Mouse (Mus musculus) mature B cell (primary cell): ENCODE results near the gene Ska2.

Experiments
- in situ Hi-C: fragments of 300-500 bp; cut with MboI; formaldehyde crosslinking; loops from 2 replicates; pipeline ENCODE4 v1.14.3; 2019

Ska2 gene

DNA sequence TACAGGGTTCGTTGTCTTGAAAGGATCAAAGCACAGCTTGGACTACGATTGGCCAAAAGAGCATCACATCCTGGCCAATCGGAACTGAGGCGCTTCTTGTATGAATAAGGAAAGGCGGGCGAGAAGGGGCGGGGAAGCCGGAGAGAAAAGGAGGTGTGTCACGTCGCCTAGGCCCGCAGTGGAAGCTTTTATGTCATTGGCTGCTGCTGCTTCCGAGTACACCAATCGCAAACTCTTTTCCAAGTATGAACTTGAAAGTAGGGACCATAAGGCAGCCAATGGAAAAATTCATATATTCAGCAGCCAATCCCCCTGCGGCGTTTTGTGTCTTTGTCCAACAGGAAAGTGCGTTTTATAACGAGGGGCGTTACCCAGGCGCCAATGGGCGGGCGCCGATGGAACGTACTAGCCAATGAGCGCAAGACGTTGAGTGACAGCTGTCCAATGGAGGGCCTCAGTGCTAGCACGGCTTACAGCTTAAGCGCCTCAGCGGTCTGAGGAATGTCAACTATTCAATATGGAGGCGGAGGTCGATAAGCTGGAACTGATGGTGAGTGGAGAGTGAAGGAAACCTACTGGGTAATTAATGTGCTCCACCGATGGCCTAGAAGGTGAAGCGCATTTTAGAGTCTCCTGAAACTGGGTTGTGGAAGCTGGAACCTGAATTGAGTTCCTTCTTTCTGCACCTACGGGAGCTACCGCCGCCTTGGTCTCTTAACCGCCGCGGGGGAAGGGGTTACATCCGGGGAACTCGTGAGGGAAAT, at the start of gene Ska2:
Gene Ska2, plus strand, starts transcription at position 480 of the 764 bp plus-strand sequence.
- in situ Hi-C loops = no loop called here

DNA sequence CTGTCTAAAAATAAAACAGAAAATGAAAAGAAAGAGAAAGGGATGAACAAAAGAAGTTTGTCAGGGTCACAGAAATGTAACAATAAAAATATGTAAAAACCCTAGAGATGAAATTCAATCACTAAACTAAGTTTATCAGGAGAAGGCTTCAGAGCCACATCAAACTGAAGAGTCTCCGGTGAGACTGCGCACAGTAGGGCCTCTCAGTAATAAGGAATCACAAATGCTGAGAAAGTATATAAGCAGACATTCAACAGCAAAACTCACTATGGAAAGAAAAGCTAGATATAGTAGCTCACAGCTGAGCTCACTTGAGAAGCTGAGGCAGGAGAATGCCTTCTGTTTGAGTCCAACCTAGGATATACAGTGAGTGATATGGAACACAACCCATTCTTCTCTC, 48.6 kb upstream of the Ska2 start:
- in situ Hi-C loops = no loop called here

DNA sequence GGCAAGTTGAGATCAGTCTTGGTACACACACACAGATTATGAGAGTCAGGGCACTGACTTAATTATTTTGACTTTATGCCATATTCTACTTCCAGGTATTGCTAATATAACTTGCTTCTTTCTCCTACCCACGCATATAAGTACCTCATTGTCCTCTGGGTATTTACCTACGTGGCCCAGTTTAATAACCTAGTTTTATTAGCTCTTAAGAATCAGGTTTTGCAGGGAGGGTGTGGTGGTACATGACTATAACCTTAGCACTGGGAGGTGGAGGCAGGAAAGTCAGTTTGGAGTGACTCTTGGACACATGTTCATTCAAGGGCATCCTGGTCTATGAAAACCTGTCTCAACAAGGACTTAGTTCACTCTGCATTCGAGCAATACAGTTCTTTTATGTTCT, 46.9 kb upstream of the Ska2 start:
- in situ Hi-C loops = no loop called here

DNA sequence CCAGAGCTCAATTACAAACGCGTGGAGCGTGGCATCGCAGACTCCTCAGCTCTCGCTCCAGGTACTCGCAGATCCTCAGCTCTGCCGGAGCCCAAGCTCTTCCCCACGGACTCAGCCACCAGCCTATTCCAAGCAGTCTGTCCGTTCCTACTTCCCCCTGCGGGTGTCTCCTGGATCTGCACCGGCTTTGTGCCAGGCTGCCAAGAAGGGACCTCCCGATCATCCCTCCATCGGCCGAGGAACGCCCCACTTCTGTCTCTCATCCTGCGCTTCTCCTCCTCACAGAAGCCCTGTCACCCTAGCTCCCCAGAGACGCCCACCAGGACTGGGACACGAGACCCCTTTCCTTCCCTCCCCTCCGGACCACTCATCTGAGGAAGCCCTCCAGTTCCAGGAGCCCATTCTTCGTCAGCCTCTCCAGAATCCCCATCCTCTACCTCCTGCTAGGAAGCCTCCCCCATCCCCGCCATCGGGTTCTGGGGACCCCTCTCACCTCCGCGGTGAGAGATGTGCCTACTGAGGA, 35.6 kb upstream of the Ska2 start:
- in situ Hi-C loops = no loop called here

DNA sequence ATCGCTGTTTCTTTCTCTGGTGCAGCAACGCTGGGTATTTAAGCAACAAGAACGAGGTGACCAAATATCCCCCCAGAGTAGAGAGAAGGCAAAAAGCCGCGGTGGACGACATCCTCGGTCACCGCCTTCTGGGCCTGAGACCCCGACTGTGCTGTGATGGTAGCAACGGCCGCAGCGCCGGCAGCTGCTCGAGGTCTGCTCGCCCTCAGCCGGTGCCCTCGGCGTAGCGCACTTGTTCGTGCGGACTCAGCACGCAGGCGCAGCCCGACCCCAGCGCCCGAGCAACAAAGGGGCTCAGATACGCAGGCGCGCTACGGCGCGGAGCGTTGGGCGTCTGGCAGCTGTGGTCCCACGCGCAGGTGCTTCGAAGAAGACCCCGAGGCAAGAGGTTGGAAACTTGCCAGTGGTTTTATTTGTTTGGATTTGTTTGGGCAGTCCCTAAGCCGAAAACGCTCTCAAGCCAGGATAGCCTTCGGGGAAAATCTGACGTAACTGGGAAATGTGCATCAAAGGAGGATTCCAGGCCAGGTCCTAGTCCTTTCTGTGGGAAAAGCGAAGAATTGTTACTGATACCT, 35.1 kb upstream of the Ska2 start, which contains the start of gene Gdpd1:
Gene Gdpd1, minus strand, starts transcription at position 197 of the 575 bp plus-strand sequence.
- in situ Hi-C loops = no loop called here

DNA sequence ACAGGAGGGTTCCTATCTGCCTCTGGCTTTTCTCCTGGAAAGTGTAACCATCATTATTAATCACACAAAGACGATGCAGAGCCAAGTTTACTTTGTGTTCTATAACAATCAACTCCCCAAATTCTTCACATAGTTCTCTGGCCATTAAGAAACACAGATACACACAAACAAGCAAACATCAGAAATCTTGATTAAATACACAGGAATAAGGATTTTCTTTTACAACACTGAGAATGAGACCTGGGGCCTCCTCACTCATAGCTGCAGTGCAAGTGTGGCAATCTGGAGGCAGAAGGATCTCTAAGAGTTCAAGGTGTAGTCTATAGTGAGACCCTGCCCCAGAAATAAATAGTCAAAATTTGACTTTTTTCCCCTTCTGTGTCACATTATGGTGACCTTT, 25.3 kb upstream of the Ska2 start:
- in situ Hi-C loops = no loop called here

DNA sequence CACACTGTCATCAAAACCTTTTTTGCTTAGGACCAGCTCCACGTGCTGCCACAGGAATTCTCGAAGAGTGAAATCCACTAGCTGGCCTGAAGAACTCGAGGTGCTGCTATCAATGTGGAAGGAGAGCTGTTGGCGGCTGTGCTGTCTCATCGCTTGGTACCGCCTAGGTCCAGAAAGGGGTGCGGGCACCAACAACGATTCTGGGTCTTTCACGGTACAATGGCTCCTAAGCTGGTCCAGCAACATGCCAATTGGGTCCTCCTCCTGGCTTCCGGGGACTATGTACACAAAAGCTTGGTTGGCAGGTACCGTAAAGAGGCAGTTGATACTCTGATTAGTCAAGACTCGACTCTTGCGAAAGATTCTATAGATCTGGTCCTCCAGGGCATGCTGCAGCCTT, 23.6 kb upstream of the Ska2 start:
- in situ Hi-C loops = no loop called here

DNA sequence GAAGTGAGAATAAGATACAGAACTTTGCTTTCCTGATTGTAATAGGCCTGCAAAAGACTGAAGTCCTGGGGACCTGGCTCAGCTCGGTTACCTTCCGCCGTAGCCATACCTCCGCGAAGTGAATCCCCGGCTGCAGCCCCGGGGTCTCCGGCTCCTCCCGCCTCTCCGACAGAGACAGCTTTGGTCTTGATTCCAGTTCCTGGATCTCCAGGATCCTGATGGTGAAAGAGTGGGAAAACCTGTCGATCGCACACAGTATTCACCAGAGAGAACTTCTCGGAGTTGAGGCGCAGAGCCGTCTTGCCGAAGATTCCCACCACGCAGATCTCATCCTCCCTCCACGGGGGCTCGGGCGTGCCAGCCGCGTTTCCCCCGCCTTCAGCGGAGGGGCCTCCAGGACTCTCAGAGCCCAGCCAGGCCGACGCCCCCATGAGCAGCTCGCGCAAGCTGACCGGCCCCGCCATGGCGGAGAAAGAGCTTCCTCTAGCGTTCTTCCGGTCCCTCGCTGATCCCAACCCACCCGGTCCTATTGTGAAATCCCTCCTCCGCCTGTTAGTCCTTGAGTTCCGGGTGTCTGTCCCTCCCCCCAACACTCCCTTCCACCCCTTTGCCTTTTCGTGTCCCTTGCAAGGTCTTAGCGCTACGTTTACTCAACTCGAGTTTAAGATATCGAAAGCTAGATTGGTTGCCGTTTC, 22.6 kb upstream of the Ska2 start, which contains the start of gene Smg8:
Gene Smg8, minus strand, starts transcription at position 485 of the 695 bp plus-strand sequence.
- in situ Hi-C loops = no loop called here

DNA sequence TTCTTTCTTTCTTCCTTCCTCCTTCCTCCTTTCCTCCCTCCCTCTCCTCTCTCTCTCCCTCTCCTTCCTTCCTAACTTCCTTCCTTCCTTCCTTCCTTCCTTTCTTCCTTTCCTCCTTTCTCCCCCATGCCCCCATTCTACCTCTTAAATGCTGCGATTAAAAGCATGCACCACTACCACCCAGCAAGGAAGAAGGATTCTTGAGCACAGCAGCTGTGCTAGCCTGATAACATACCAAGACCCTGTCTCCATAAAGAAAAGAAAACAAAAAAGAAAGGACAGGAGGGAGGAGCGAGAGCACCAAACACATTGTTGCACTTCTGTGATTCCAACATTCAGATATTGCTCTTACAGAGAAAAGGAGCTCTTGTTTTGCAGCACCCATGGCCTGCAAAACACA, 21.9 kb upstream of the Ska2 start:
- in situ Hi-C loops = no loop called here

DNA sequence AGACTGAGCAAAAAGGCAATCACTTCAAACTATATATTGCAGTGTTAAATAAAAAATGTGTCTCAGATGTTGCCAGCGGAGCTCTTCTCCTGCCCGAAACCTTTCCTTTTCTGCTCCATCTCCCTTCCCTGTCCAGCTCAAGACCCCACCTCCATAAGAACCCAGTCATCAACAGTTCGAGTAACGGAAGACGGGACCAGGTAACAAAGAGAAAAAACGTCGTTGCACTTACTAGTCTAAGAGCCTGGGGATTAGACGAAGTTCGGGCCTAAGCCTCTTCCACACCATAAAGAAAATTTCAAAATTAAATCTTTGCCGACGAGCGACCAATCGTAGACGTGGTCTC, 652 bp upstream of the Ska2 start, which contains the start of gene Prr11:
Gene Prr11, minus strand, starts transcription at position 300 of the 346 bp plus-strand sequence.
- in situ Hi-C loops = no loop called here

DNA sequence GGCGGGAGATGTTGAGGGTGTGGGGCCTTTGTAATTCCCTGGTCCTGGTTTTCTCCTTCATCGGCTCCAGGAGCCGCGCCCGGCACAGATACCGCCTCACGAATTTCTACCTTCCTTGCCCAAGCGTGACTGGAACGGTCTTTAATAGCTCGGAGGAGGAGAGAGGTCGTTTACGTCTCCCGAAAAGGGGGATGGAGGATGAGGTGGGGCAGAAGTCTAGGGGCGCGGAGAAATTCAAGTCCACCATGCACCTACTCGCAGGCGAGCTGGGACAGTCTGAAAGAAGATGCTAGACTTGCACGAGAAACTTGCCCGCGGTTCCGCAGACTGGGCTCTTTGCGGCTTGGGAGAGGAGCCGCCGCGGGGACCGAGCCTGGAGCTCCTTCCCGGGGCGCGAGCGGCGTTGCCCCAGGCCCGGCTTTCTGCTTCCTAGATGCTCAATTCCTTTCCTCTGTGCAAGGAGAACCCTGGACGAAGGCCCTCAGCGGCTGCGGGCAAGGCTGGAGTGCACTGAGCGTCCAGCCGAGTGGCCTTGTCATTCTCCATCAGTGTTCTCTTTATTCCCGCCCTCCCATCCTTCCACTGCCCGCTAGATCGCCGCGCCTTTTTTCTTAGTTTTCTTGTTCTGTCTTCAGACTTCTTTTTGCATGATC, 611 bp downstream of the Ska2 start:
- in situ Hi-C loops = no loop called here

DNA sequence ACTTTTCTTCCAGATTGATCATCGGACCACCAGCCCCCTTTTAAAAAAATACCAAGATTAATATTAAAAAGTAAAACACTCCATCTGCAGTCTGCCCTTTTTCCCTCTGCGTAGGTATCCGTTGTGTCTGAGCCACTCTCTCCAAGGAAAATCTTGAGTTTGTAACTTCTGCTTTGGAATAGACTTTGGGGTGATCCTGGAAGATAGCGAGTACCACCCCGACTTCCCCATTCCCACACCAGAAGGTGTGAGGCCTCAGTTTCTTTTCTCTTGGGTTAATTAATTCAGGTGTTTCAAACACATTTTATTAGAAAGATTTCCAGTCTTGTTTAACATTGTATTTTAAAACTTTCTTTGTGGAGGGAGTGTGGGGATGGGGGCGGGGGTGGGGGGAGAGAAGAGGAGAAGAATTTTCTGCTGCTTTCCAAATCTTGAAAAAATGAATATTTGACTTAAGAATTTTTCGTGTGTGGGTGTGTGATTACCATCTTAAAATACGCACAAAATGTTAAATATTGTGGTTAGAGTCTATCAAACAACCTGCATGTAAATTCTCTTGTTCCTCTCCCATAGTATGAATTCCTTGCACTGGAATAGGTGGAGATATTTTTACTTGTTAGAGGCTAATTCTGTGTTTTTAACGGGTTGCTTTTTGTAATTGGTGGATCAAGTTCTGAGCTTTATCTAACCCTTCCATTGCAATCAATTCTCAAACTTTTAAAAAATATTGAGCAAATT, 1.3 kb downstream of the Ska2 start:
- in situ Hi-C loops = no loop called here

DNA sequence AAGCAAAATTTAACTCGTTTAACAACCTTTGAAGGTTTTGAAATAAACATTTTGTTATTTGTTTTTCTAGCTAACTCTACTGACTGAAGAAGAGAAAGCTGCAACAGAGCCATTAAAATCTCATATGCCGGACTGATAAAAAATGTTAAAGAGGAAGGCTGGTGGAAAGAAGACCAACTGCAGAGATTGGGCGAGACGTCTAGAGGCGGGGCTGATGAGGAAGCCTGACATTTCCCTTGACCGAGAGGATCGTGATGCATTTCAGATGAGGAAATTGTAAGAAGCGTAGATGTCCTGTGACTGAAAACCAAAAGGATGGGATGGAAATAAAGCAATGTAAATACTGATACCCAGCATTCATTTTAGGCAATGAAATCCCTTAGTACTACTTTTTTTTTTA, 12.8 kb downstream of the Ska2 start:
- in situ Hi-C loops = no loop called here

DNA sequence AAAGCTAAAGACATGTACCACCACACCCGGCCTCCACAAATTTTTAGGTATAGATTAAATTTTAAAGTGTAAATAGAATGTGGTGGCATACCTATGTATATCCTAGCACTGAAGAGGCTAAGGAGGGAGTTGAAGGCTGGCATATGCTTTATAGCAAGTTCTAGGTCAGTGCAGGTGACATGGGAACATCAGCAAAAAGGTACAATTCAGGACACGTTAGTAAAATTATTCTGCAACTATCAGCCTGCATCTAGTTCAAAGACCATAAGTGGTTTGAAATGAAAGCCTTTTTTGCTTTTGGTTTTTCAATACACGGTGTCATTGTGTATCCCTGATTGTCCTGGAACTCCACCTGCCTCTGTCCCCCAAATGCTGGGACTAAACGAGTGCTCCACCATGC, 16.5 kb downstream of the Ska2 start:
- in situ Hi-C loops = no loop called here

DNA sequence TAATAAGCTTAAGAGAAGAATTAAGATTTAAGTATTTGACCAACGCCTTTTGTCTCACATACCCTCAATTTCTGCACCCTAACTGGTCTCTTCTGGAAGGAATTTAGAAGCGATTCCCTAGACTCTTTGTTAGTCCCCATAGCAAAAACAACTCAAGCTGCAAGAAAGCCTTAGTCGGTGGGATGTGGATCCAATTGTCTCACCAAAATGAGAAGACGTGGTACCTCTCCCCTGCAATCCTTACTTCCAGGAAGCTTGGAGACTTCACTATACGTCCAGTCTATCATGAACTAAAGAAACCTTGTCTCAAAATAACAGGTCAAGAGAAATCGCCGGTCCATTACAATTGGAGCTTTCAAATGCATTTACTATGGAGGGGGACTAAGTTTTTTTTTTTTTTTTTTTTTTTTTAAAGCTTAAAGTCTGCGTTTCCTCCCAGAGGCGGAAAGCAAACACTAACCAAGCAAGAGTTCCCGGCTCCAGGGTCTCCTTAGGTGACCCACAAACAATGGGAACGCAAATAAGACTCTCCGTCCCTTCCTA, 17.3 kb downstream of the Ska2 start:
- in situ Hi-C loops = no loop called here

DNA sequence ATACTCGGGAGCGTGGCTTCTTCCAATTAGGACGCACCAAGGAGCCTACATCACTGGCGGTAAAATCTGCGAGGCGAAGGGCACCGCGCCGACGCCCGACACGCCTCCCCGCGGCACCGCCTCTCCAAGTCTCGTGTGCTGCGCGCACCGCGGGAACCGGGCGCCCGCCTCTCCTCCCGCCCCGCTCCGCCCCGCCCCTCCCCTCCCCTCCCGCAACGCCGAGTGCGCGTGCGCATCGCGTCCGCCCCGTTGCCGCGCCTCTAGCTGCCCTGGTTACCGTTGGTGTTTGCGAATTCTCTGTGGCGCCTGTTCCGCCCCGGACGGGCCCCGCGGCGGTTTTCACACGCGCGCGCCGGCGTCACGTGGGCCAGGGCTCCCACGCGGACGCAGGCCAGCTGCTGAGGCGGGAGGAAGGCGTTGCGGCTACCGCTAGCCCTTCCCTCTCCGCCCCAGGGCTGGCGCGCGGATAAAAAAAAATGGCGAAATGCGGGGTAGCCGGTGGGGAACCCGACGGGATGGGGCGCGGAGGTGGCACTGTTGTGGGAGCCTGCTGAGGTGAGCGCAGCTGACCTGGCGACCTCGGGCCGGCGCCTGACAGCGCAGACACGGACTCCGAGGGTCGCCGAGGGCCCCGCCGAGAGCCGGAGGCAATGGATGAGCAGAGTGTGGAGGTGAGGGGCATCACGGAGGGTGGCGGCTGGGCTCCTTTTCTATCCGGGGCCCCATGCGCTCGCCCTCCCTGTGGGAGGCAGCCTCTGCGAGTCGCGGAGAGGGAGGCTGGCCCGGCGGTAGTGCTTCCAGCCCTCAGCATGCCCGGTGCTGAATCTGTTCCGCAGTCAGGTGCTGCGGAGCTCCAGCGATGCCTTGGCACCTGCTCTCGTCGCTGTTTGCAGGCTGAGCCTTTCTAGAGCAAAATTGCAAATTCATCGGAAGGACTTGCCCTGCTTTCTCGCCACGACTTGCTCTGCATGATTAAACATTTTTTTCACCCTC, 18.1 kb downstream of the Ska2 start, which contains the start of gene Trim37:
Gene Trim37, plus strand, starts transcription at position 254 of the 993 bp plus-strand sequence.
- in situ Hi-C loops = no loop called here

DNA sequence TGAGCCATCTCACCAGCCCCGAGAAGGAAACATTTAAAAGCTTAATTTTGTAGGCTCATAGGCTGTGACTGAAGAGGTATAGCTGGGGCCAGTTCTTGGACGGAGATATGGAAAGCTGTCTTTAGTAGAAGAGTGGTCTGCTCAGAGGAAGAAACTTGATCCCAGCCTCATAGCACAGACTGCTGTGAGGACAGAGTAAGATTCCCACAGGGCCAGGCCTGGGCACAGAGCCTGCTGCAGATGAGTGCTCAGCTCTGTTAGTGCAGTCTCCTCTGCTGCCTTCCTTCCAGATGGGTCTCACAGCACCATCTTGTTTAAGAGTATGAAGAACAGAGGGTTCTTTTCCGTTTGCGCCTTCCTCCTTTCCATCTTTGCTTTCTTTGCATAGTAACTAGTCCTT, 27.2 kb downstream of the Ska2 start:
- in situ Hi-C loops = no loop called here

DNA sequence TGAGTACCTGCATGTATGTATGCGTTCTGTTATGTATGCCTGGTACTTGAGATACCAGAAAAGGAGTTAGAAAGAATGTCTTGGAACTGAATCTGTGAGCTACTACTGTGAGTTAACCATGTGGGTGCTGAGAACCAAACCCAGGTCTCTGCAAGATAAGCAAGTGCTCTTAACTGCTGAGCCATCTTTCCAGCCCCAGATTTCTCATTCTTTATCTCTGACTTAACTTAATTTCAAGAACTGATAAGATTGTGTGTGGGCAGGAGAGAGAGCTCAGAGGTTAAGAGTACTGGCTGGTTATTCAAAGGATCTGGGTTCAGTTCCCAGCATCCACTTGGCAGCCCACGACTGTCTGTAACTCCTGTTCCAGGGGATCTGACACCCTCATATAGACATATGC, 49.0 kb downstream of the Ska2 start:
- in situ Hi-C loops = no loop called here

DNA sequence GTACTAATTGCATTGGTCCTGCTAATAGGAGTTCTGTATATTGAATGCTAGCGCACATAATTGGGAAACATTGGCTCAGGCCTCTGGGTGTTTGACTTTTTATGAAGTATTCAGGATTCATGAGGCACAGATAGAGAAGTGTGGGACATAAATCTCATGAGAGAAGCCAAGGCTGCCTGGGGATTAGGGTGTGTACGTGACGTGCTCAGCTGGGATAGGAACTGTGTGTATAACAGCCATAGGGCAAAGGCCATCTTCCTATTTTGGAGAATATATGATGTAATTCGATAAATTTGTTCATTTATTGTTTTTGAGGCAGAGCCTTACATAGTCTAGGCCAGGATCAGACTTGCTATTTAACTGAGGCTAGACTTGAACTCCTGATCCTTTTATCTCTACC, 53.7 kb downstream of the Ska2 start:
- in situ Hi-C loops = no loop called here

DNA sequence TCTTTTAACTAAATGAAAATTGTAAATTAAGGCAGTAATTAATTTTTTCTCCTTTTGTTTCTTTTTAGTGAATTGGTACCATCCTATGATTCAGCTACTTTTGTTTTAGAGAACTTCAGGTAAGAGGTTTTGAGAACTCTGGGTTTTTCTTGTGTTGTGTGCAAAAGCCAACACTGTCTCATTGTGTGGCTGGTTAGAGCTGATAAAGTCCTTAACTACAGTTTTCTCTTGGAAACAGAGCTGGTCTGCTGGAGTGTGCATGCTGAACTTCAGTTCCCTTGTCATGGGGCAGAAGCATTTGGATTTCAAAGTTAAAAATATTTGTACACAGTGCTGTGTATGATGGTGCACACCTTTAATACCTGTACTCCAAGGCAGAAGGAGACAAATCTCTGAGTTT, 54.7 kb downstream of the Ska2 start:
- in situ Hi-C loops = no loop called here
